Mouse (Mus musculus): Measurements from ENCODE around the gene Cat. TPM values are rescaled to one million over a fixed set of nuclear protein-coding genes. Genes with fewer than 3 reads are reported as not detected.

The Cat gene
- polyA plus RNA-seq, 1 experiment from 2014 or later: 95.8 TPM

DNA sequence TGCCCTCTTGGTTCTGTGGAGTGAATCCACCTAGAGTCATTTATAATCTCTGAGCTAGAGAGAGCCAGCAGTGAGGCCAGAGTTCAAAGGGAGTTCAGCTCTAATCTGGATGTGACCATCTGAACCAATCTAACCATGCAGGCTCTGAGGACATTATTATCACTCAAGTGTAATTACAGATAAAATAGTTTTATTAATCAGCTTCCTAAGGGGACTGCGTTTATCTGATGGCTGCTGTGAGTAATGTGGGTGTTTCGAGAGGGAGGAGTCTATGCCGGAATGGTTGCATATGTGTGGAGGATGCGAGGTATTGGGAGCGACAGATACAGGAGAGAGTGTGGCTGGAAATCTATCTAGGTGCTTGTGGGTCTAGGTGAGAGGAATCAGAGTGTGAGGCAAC, 71.6 kb downstream of the Cat start:
- Histone ChIP-seq H3K9ac (ENCODE audit: low read depth, low read length) (no peak overlapping the region), H3K4me2 (ENCODE audit: low read length) (no peak overlapping the region), H3K36me3 (ENCODE audit: control insufficient read depth, insufficient read depth, low read length) (no peaks in the 10 kb centered on the region), H3K27me3 (replicated peaks; ENCODE audit: control insufficient read depth, insufficient read depth, low read length) (no peaks in the 10 kb centered on the region), H3K27ac (ENCODE audit: low read depth, low read length) (no peak overlapping the region), H3K9me3 (ENCODE audit: control insufficient read depth, low read length) (no peaks in the 10 kb centered on the region), H3K4me1 (ENCODE audit: control insufficient read depth, insufficient read depth, low read depth, low read length) (no peaks in the 10 kb centered on the region), H3K4me3 (ENCODE audit: low read length) (no peak overlapping the region)
- no peak for ATAC-seq
- WGBS: 81% methylated on average over 5 of the region's 5 CpGs

DNA sequence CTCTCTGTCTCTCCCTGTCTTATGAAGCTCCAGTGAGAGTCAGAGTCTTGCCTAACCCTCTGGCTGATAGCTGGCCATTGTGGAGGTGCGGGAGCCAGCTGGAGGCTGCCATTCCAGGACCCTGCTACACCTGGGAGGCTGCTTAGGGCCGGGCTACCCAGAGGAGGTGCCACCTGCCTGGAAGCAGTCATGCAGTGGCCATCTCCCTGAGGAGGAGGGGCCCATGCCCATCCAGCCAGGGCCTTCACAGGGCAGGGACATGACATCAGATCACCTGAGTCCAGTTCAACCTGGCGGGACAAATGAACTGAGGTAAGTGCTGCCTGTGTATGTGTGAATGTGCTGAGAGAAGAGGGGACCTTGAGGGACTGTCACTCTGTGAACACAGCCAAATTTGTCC, 73.1 kb downstream of the Cat start:
- WGBS: 98% methylated on average over 3 of the region's 3 CpGs

DNA sequence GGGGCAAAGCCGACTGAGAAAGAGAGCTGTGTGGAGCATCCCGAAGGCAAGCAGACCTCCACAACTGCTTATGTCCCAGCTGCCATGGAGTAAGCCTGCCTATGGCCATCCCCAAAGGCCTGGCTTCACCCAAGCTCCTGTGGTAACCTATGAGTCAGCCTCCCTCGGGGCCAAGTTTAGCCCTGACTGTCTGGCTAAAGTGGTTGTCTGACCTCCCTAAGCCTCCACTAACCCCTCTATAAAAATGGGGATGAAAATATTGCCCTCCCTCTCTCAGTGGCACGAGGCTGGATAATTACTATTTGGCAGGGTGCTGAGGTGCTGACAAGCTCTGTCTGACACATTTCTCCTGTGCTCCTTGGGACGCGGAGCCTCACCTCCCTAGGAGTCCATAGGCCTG, 73.6 kb downstream of the Cat start, which contains the start of gene Elf5:
Gene Elf5 (plus strand): TSS at position 341 of the 400 bp plus-strand sequence.
- no peak within 1 kb of the TSS for H3K27ac ChIP-seq (ENCODE audit: low read depth, low read length)
- 84% methylated on average over 6 of the region's 6 CpGs for WGBS

More for the DNA sequence above, 73.1 kb downstream of the Cat start:
- Histone ChIP-seq H3K27ac (ENCODE audit: low read depth, low read length) (no peak overlapping the region), H3K27me3 (replicated peaks; ENCODE audit: control insufficient read depth, insufficient read depth, low read length) (no peaks in the 10 kb centered on the region), H3K4me1 (ENCODE audit: control insufficient read depth, insufficient read depth, low read depth, low read length) (no peaks in the 10 kb centered on the region), H3K4me2 (ENCODE audit: low read length) (no peak overlapping the region), H3K36me3 (ENCODE audit: control insufficient read depth, insufficient read depth, low read length) (no peaks in the 10 kb centered on the region), H3K9me3 (ENCODE audit: control insufficient read depth, low read length) (no peaks in the 10 kb centered on the region), H3K9ac (ENCODE audit: low read depth, low read length) (no peak overlapping the region), H3K4me3 (ENCODE audit: low read length) (no peak overlapping the region)
- no peak for ATAC-seq

DNA sequence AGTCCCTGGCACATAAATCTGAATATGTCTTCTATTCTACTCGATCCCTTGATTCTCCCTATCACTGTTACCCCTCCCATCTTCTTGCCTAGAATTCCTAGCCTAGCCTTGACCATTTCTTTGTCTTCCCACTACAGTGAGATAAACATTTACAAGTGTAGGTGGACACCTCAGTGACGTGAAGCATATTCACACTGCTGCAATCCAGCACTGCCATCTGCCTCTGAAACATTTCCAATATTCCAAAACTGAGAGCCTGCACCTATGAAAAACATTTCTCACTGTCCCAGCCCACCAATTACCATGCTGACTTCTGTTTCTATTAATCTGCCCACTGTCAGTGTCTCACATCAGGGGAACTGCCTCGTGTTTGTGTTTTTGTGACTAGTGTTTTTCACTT, 78.7 kb downstream of the Cat start:
- Histone ChIP-seq H3K4me2 (ENCODE audit: low read length) (no peak overlapping the region), H3K9me3 (ENCODE audit: control insufficient read depth, low read length) (no peaks in the 10 kb centered on the region), H3K27me3 (replicated peaks; ENCODE audit: control insufficient read depth, insufficient read depth, low read length) (no peaks in the 10 kb centered on the region), H3K4me1 (ENCODE audit: control insufficient read depth, insufficient read depth, low read depth, low read length) (no peaks in the 10 kb centered on the region), H3K36me3 (ENCODE audit: control insufficient read depth, insufficient read depth, low read length) (no peaks in the 10 kb centered on the region), H3K27ac (ENCODE audit: low read depth, low read length) (no peak overlapping the region), H3K9ac (ENCODE audit: low read depth, low read length) (no peak overlapping the region), H3K4me3 (ENCODE audit: low read length) (no peak overlapping the region)
- ATAC-seq: no peak
- WGBS: 75% methylated on average over 3 of the region's 3 CpGs

More for the DNA sequence above, 73.6 kb downstream of the Cat start, which contains the start of gene Elf5:
- Histone ChIP-seq H3K4me3 (ENCODE audit: low read length) (no peak within 1 kb of the TSS), H3K27me3 (replicated peaks; ENCODE audit: control insufficient read depth, insufficient read depth, low read length) (no peaks in the 10 kb centered on the region), H3K9ac (ENCODE audit: low read depth, low read length) (no peak within 1 kb of the TSS), H3K9me3 (ENCODE audit: control insufficient read depth, low read length) (no peaks in the 10 kb centered on the region), H3K4me2 (ENCODE audit: low read length) (no peak within 1 kb of the TSS), H3K4me1 (ENCODE audit: control insufficient read depth, insufficient read depth, low read depth, low read length) (no peaks in the 10 kb centered on the region), H3K36me3 (ENCODE audit: control insufficient read depth, insufficient read depth, low read length) (no peaks in the 10 kb centered on the region)
- ATAC-seq: no peak

Other genes starting within 250 kb of the Cat start
- gene Ehf, start 181.9 kb downstream of the Cat start, polyA plus RNA-seq (2015; fragmentation: Nextera tagmentation; extraction: Ambion mirVana): 0.10 and 0.14 TPM in 2 replicates
- not detected in 2 replicates for gene Elf5, start 73.5 kb downstream of the Cat start, polyA plus RNA-seq (2015; fragmentation: Nextera tagmentation; extraction: Ambion mirVana)
- gene Abtb2, start 81.2 kb upstream of the Cat start, polyA plus RNA-seq (2015; fragmentation: Nextera tagmentation; extraction: Ambion mirVana): 10.0 and 13.0 TPM in 2 replicates